Mouse (Mus musculus) urinary bladder, postnatal 4 days (tissue): ENCODE data around the gene Tuba3a.

ENCODE experiments used
- DNase-seq, 2 experiments: peaks; one replicate each; pipeline ENCODE4 v3.0.0; 2021 to 2022; ENCODE audit warnings: low spot score in 2 of 2

The Tuba3a gene

GRCm38 (mm10) chr6:125266091-125266490 lies 19.8 kb downstream of the Tuba3a start:
- no peak for DNase-seq

- DNase-seq, result no peak
Measured at GRCm38 (mm10) chr6:125265239-125265638, 20.6 kb downstream of the Tuba3a start.

GRCm38 (mm10) chr6:125264219-125264618 lies 21.6 kb downstream of the Tuba3a start:
- DNase-seq, result no peak

- DNase-seq, result no peak
Measured at GRCm38 (mm10) chr6:125260006-125260555, 25.8 kb downstream of the Tuba3a start.

- DNase-seq, result no peak
Measured at GRCm38 (mm10) chr6:125256222-125256966, 29.4 kb downstream of the Tuba3a start.

- no peak for DNase-seq
Measured at GRCm38 (mm10) chr6:125255516-125256044, 30.3 kb downstream of the Tuba3a start.

- DNase-seq, result no peak
Measured at GRCm38 (mm10) chr6:125253863-125254715, 31.8 kb downstream of the Tuba3a start.

- no peak for DNase-seq
Measured at GRCm38 (mm10) chr6:125252711-125253110, 33.1 kb downstream of the Tuba3a start.

GRCm38 (mm10) chr6:125252285-125252684 lies 33.6 kb downstream of the Tuba3a start:
- DNase-seq, result no peak

GRCm38 (mm10) chr6:125244551-125244950 lies 41.3 kb downstream of the Tuba3a start:
- DNase-seq, result no peak

GRCm38 (mm10) chr6:125241566-125241965 lies 44.3 kb downstream of the Tuba3a start:
- DNase-seq, result no peak

- no peak for DNase-seq
Measured at GRCm38 (mm10) chr6:125240617-125241016, 45.2 kb downstream of the Tuba3a start.

- no peak for DNase-seq
Measured at GRCm38 (mm10) chr6:125239547-125239946, 46.3 kb downstream of the Tuba3a start.

GRCm38 (mm10) chr6:125238396-125238795 lies 47.4 kb downstream of the Tuba3a start:
- no peak for DNase-seq

GRCm38 (mm10) chr6:125237421-125237820 lies 48.4 kb downstream of the Tuba3a start:
- DNase-seq, result no peak

- DNase-seq, result no peak
Measured at GRCm38 (mm10) chr6:125236782-125237181, 49.1 kb downstream of the Tuba3a start, which contains the start of gene Cd27. Gene Cd27 (minus strand): TSS chr6:125237010.

GRCm38 (mm10) chr6:125236341-125236740 lies 49.5 kb downstream of the Tuba3a start:
- DNase-seq, result no peak

- no peak for DNase-seq
Measured at GRCm38 (mm10) chr6:125234520-125234828, 51.4 kb downstream of the Tuba3a start.

- DNase-seq, result no peak
Measured at GRCm38 (mm10) chr6:125233816-125234519, 51.9 kb downstream of the Tuba3a start.

GRCm38 (mm10) chr6:125232516-125232915 lies 53.3 kb downstream of the Tuba3a start:
- DNase-seq, result no peak

- DNase-seq, result no peak
Measured at GRCm38 (mm10) chr6:125232045-125232437, 53.8 kb downstream of the Tuba3a start.
